Mouse (Mus musculus): ENCODE data around the gene Plekhm2. TPM values are rescaled to one million over a fixed set of nuclear protein-coding genes. Genes with fewer than 3 reads are reported as not detected.

The Plekhm2 gene
- polyA plus RNA-seq, 1 experiment from 2014 or later = 7.0 TPM

GRCm38 (mm10) chr4:141654509-141654908 lies 10.2 kb downstream of the Plekhm2 start:
- WGBS = 96% methylated on average over 6 of the region's 6 CpGs
- Histone ChIP-seq H3K4me1 (replicated peaks; ENCODE audit: control insufficient read depth, insufficient read depth, low read length) (0 out of 2 replicates have a peak, but pooled peaks cover under 1% of the 10 kb centered on the region), H3K27ac (ENCODE audit: low read length) (no peak overlapping the region), H3K9me3 (ENCODE audit: control insufficient read depth, low read length) (no peaks in the 10 kb centered on the region), H3K36me3 (ENCODE audit: control insufficient read depth, insufficient read depth) (peaks cover 8% of the 10 kb centered on the region; the same call in 1 of the 2 replicates), H3K9ac (replicated peaks; ENCODE audit: low read depth, low read length) (no peak overlapping the region), H3K4me2 (ENCODE audit: low read length) (no peak overlapping the region), H3K4me3 (replicated peaks; ENCODE audit: low read length) (no peak overlapping the region), H3K27me3 (replicated peaks; ENCODE audit: control insufficient read depth, insufficient read depth, low read length) (no peaks in the 10 kb centered on the region)
- no peak for ATAC-seq

GRCm38 (mm10) chr4:141653813-141654212 lies 10.9 kb downstream of the Plekhm2 start:
- no peak overlapping the region for H3K27ac ChIP-seq (ENCODE audit: low read length)
- H3K4me2 ChIP-seq (ENCODE audit: low read length) = no peak overlapping the region
- H3K36me3 ChIP-seq (ENCODE audit: control insufficient read depth, insufficient read depth) = peaks cover 7% of the 10 kb centered on the region; the same call in 1 of the 2 replicates
- no peak overlapping the region for H3K4me3 ChIP-seq (replicated peaks; ENCODE audit: low read length)
- no peaks in the 10 kb centered on the region for H3K9me3 ChIP-seq (ENCODE audit: control insufficient read depth, low read length)
- ATAC-seq = no peak
- 89% methylated on average over 13 of the region's 13 CpGs for WGBS
- H3K9ac ChIP-seq (replicated peaks; ENCODE audit: low read depth, low read length) = no peak overlapping the region
- no peaks in the 10 kb centered on the region for H3K27me3 ChIP-seq (replicated peaks; ENCODE audit: control insufficient read depth, insufficient read depth, low read length)
- 0 out of 2 replicates have a peak, but pooled peaks cover 6% of the 10 kb centered on the region for H3K4me1 ChIP-seq (replicated peaks; ENCODE audit: control insufficient read depth, insufficient read depth, low read length)

DNA sequence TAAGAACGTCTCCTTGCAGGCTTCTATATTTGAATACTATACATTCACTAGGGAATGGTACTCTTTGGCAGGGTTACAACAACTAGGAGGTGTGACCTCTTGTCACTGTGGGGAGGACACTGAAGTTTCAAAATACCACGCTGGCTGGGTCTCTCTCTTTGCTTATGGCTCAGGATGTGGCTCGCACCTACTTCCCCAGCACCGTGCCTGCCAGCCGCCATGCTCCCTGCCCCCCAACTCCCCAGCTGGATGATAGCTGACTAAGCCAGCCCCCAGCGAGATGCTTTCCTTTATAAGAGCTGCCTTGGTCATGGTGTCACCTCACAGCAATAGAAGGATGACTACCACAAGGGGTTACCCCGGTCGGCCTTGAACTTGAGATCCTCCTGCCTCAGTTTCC lies 11.7 kb downstream of the Plekhm2 start:
- Histone ChIP-seq H3K36me3 (ENCODE audit: control insufficient read depth, insufficient read depth) (peaks cover 5% of the 10 kb centered on the region; the same call in 1 of the 2 replicates), H3K4me2 (ENCODE audit: low read length) (no peak overlapping the region), H3K27me3 (replicated peaks; ENCODE audit: control insufficient read depth, insufficient read depth, low read length) (no peaks in the 10 kb centered on the region), H3K27ac (ENCODE audit: low read length) (no peak overlapping the region), H3K9ac (replicated peaks; ENCODE audit: low read depth, low read length) (no peak overlapping the region), H3K4me3 (replicated peaks; ENCODE audit: low read length) (no peak overlapping the region), H3K9me3 (ENCODE audit: control insufficient read depth, low read length) (no peaks in the 10 kb centered on the region), H3K4me1 (replicated peaks; ENCODE audit: control insufficient read depth, insufficient read depth, low read length) (0 out of 2 replicates have a peak, but pooled peaks cover 7% of the 10 kb centered on the region)
- no peak for ATAC-seq
- WGBS = 91% methylated on average over 8 of the region's 8 CpGs

- H3K27me3 ChIP-seq (replicated peaks; ENCODE audit: control insufficient read depth, insufficient read depth, low read length) = no peaks in the 10 kb centered on the region
- no peaks in the 10 kb centered on the region for H3K9me3 ChIP-seq (ENCODE audit: control insufficient read depth, low read length)
- H3K27ac ChIP-seq (ENCODE audit: low read length) = no peak overlapping the region
- H3K9ac ChIP-seq (replicated peaks; ENCODE audit: low read depth, low read length) = no peak overlapping the region
- H3K4me2 ChIP-seq (ENCODE audit: low read length) = no peak overlapping the region
- H3K4me1 ChIP-seq (replicated peaks; ENCODE audit: control insufficient read depth, insufficient read depth, low read length) = 0 out of 2 replicates have a peak, but pooled peaks cover 7% of the 10 kb centered on the region
- H3K4me3 ChIP-seq (replicated peaks; ENCODE audit: low read length) = no peak overlapping the region
- peaks cover 5% of the 10 kb centered on the region; the same call in 1 of the 2 replicates for H3K36me3 ChIP-seq (ENCODE audit: control insufficient read depth, insufficient read depth)
- WGBS = 95% methylated on average over 10 of the region's 10 CpGs
- no peak for ATAC-seq
Measured at GRCm38 (mm10) chr4:141651944-141652343, 12.8 kb downstream of the Plekhm2 start.

- peaks cover 5% of the 10 kb centered on the region; the same call in 1 of the 2 replicates for H3K36me3 ChIP-seq (ENCODE audit: control insufficient read depth, insufficient read depth)
- H3K4me2 ChIP-seq (ENCODE audit: low read length) = no peak overlapping the region
- WGBS = 90% methylated on average over 6 of the region's 6 CpGs
- H3K27me3 ChIP-seq (replicated peaks; ENCODE audit: control insufficient read depth, insufficient read depth, low read length) = no peaks in the 10 kb centered on the region
- H3K4me3 ChIP-seq (replicated peaks; ENCODE audit: low read length) = no peak overlapping the region
- no peaks in the 10 kb centered on the region for H3K9me3 ChIP-seq (ENCODE audit: control insufficient read depth, low read length)
- ATAC-seq = no peak
- H3K9ac ChIP-seq (replicated peaks; ENCODE audit: low read depth, low read length) = no peak overlapping the region
- H3K4me1 ChIP-seq (replicated peaks; ENCODE audit: control insufficient read depth, insufficient read depth, low read length) = 0 out of 2 replicates have a peak, but pooled peaks cover 7% of the 10 kb centered on the region
- H3K27ac ChIP-seq (ENCODE audit: low read length) = no peak overlapping the region
Measured at GRCm38 (mm10) chr4:141651286-141651685, 13.4 kb downstream of the Plekhm2 start.

DNA sequence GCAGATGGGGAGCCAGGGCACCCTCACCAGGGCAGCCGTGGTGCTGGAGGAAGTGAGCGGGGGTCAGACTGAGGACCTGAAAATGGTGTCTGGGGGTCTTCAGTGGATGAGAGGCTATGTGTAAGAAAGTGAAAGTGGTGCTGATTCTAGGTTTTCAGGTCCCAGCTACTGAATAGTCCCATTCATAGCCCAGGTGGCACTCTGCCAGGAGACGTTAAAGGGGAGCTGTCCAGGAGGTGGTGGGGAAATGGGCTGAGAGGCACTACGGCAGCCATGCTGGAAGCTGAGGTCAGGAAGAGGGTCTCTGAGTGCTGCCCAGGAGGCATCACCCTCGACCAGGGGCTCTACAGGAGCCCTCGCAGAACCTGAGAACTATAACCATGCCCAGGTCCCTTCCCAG lies 15.5 kb downstream of the Plekhm2 start:
- no peak overlapping the region for H3K4me3 ChIP-seq (replicated peaks; ENCODE audit: low read length)
- H3K27me3 ChIP-seq (replicated peaks; ENCODE audit: control insufficient read depth, insufficient read depth, low read length) = no peaks in the 10 kb centered on the region
- 0 out of 2 replicates have a peak, but pooled peaks cover 7% of the 10 kb centered on the region for H3K4me1 ChIP-seq (replicated peaks; ENCODE audit: control insufficient read depth, insufficient read depth, low read length)
- no peak overlapping the region for H3K9ac ChIP-seq (replicated peaks; ENCODE audit: low read depth, low read length)
- peaks cover 5% of the 10 kb centered on the region; the same call in 1 of the 2 replicates for H3K36me3 ChIP-seq (ENCODE audit: control insufficient read depth, insufficient read depth)
- WGBS = 48% methylated on average over 6 of the region's 6 CpGs
- no peak overlapping the region for H3K4me2 ChIP-seq (ENCODE audit: low read length)
- no peak; the same call in 1 of the 2 replicates for ATAC-seq
- H3K9me3 ChIP-seq (ENCODE audit: control insufficient read depth, low read length) = no peaks in the 10 kb centered on the region
- no peak overlapping the region for H3K27ac ChIP-seq (ENCODE audit: low read length)

- 91% methylated on average over 5 of the region's 5 CpGs for WGBS
- ATAC-seq = no peak
- Histone ChIP-seq H3K27ac (ENCODE audit: low read length) (no peak overlapping the region), H3K36me3 (ENCODE audit: control insufficient read depth, insufficient read depth) (no peaks in the 10 kb centered on the region), H3K9me3 (ENCODE audit: control insufficient read depth, low read length) (no peaks in the 10 kb centered on the region), H3K4me2 (ENCODE audit: low read length) (no peak overlapping the region), H3K4me3 (replicated peaks; ENCODE audit: low read length) (no peak overlapping the region), H3K9ac (replicated peaks; ENCODE audit: low read depth, low read length) (no peak overlapping the region), H3K4me1 (replicated peaks; ENCODE audit: control insufficient read depth, insufficient read depth, low read length) (peaks cover 16% of the 10 kb centered on the region), H3K27me3 (replicated peaks; ENCODE audit: control insufficient read depth, insufficient read depth, low read length) (no peaks in the 10 kb centered on the region)
Measured at GRCm38 (mm10) chr4:141648262-141648661, 16.4 kb downstream of the Plekhm2 start.

GRCm38 (mm10) chr4:141647187-141647586 lies 17.5 kb downstream of the Plekhm2 start:
- no peak overlapping the region for H3K4me2 ChIP-seq (ENCODE audit: low read length)
- H3K4me1 ChIP-seq (replicated peaks; ENCODE audit: control insufficient read depth, insufficient read depth, low read length) = peaks cover 18% of the 10 kb centered on the region
- H3K27me3 ChIP-seq (replicated peaks; ENCODE audit: control insufficient read depth, insufficient read depth, low read length) = no peaks in the 10 kb centered on the region
- WGBS = 97% methylated on average over 3 of the region's 3 CpGs
- no peak overlapping the region for H3K27ac ChIP-seq (ENCODE audit: low read length)
- H3K4me3 ChIP-seq (replicated peaks; ENCODE audit: low read length) = no peak overlapping the region
- no peak for ATAC-seq
- H3K36me3 ChIP-seq (ENCODE audit: control insufficient read depth, insufficient read depth) = no peaks in the 10 kb centered on the region
- H3K9me3 ChIP-seq (ENCODE audit: control insufficient read depth, low read length) = no peaks in the 10 kb centered on the region
- no peak overlapping the region for H3K9ac ChIP-seq (replicated peaks; ENCODE audit: low read depth, low read length)

DNA sequence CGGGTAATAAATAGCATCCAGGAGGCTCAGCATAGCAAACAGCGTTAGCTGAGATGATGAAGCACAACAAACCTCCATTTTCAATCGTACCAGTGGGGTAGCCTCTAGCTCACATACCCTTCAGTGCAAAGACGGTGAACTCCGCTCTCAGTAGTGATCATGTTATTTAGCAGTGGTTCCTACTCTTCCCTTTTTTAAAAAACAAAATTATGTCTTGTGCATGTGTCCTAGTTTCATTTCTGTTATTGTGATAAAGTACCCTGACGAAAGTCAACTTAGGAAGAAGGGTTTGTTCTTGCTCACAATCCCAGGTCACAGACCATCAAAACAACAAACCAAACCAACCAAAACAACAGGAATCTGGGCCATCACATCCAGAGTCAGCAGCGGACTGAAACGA lies 18.7 kb downstream of the Plekhm2 start:
- Histone ChIP-seq H3K27ac (ENCODE audit: low read length) (no peak overlapping the region), H3K4me1 (replicated peaks; ENCODE audit: control insufficient read depth, insufficient read depth, low read length) (peaks cover 18% of the 10 kb centered on the region), H3K27me3 (replicated peaks; ENCODE audit: control insufficient read depth, insufficient read depth, low read length) (no peaks in the 10 kb centered on the region), H3K4me2 (ENCODE audit: low read length) (no peak overlapping the region), H3K36me3 (ENCODE audit: control insufficient read depth, insufficient read depth) (peaks cover 8% of the 10 kb centered on the region; the same call in 1 of the 2 replicates), H3K9ac (replicated peaks; ENCODE audit: low read depth, low read length) (no peak overlapping the region), H3K4me3 (replicated peaks; ENCODE audit: low read length) (no peak overlapping the region), H3K9me3 (ENCODE audit: control insufficient read depth, low read length) (no peaks in the 10 kb centered on the region)
- 97% methylated on average over 8 of the region's 8 CpGs for WGBS
- ATAC-seq = no peak
